Mouse (Mus musculus) stomach, embryonic 16.5 days (tissue): ENCODE results near the gene Astl. TPM values are rescaled to one million over a fixed set of nuclear protein-coding genes. Genes with fewer than 3 reads are reported as not detected.
"Not testable (repeated sequence)": the region's sequence is repeated elsewhere in the genome, so short reads cannot be mapped to it uniquely, and the experiment has no call there.

Experiments used
- ATAC-seq: fragments of 200-750 bp; cut with Nextera tagmentation; 2 replicates; pipeline ENCODE4 v1.8.0; 2017; ENCODE audit warnings: moderate number of reproducible peaks, moderate TSS enrichment; ENCODE audit not compliant: insufficient read depth, low FRiP score
- H3K27ac ChIP-seq: fragments of 300-500 bp; sonication (generic); 2 replicates; pipeline ENCODE4 v1.5.1; 2014; ENCODE audit warnings: low read length
- H3K27me3 ChIP-seq: fragments of 300-500 bp; sonication (generic); 2 replicates; pipeline ENCODE4 v1.6.1; 2014; ENCODE audit warnings: low read length, control low read depth, mixed read lengths; ENCODE audit not compliant: control insufficient read depth, insufficient read depth
- H3K36me3 ChIP-seq: fragments of 300-500 bp; sonication (generic); 2 replicates; pipeline ENCODE4 v1.6.1; 2014; ENCODE audit warnings: low read length; ENCODE audit not compliant: control insufficient read depth, insufficient read depth
- H3K4me1 ChIP-seq: fragments of 300-500 bp; sonication (generic); 2 replicates; pipeline ENCODE4 v1.6.1; 2014; ENCODE audit warnings: low read length, control low read depth, mixed read lengths; ENCODE audit not compliant: control insufficient read depth, insufficient read depth
- H3K4me2 ChIP-seq: fragments of 300-500 bp; sonication (generic); 2 replicates; pipeline ENCODE4 v1.6.1; 2014; ENCODE audit warnings: low read depth, low read length, mixed read lengths
- H3K4me3 ChIP-seq: fragments of 300-500 bp; sonication (generic); replicated peaks from 2 replicates; pipeline ENCODE4 v1.5.1; 2014; ENCODE audit warnings: mild to moderate bottlenecking, low read length
- H3K9ac ChIP-seq: fragments of 300-500 bp; sonication (generic); 2 replicates; pipeline ENCODE4 v1.6.1; 2014; ENCODE audit warnings: low read length
- H3K9me3 ChIP-seq: fragments of 300-500 bp; sonication (generic); replicated peaks from 2 replicates; pipeline ENCODE4 v1.6.1; 2016; ENCODE audit warnings: low read length, control low read depth; ENCODE audit not compliant: control insufficient read depth
- WGBS: fragments of 180-500 bp; shearing (Covaris S2); extraction: QIAGEN DNeasy Blood & Tissue Kit; methylation state at CpG from one replicate; pipeline ENCODE4 v1.1.7; 2014; 5-methylcytosine and 5-hydroxymethylcytosine counted together
- polyA plus RNA-seq: library from polyadenylated mRNA; unstranded; fragments of >200 nt; fragmentation: Nextera tagmentation; extraction: Ambion mirVana; gene quantifications from 2 replicates; pipeline ENCODE4 v1.2.1, GENCODE M21; 2015

Astl gene
- not detected in 2 replicates for polyA plus RNA-seq

GRCm38 (mm10) chr2:127338416-127338815 lies at the start of gene Astl:
Gene Astl (plus strand): TSS chr2:127338639.
- ATAC-seq, result no peak
- peaks cover 20% of the 10 kb centered on the region for H3K27me3 ChIP-seq
- H3K9me3 ChIP-seq, result no peaks in the 10 kb centered on the region
- 72% methylated on average over 4 of the region's 4 CpGs for WGBS
- H3K27ac ChIP-seq, result no peak within 1 kb of the TSS
- no peak within 1 kb of the TSS for H3K9ac ChIP-seq
- H3K4me1 ChIP-seq, result peaks cover 4% of the 10 kb centered on the region; the same call in 1 of the 2 replicates
- H3K36me3 ChIP-seq, result no peaks in the 10 kb centered on the region
- no peak within 1 kb of the TSS for H3K4me3 ChIP-seq
- H3K4me2 ChIP-seq, result 0 out of 2 replicates have a peak within 1 kb of the TSS, but pooled peaks have one; percentile 93

DNA sequence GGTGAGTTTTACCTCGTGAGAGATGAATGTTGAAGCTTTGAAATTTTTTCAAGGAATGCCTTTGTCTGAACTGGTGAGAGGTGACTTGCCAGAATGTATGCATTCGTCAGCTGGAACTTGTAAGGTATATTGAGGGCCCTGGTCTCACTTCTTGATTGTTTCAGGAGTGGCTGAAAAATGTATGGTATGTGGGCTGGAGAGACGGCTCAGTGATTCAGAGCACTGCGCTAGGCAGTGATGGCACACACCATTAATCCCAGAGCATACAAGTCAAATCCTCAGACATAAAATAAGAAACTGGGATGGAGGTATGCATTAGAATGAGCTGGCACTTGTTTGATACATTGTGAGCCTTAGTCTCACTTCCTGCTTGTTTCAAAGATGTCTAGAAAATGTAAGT lies 46.2 kb upstream of the Astl start:
- Histone ChIP-seq H3K4me1 (no peaks in the 10 kb centered on the region), H3K9me3 (no peaks in the 10 kb centered on the region), H3K27me3 (no peaks in the 10 kb centered on the region), H3K27ac (no peak overlapping the region), H3K4me2 (no peak overlapping the region), H3K4me3 (no peak overlapping the region), H3K36me3 (peaks cover 4% of the 10 kb centered on the region; the same call in 1 of the 2 replicates), H3K9ac (no peak overlapping the region)
- 62% methylated on average over 4 of the region's 4 CpGs for WGBS
- no peak for ATAC-seq

GRCm38 (mm10) chr2:127297001-127297805 lies 41.2 kb upstream of the Astl start:
- H3K4me1 ChIP-seq, result no peaks in the 10 kb centered on the region

GRCm38 (mm10) chr2:127298056-127298455 lies 40.4 kb upstream of the Astl start:
- no peak overlapping the region for H3K4me2 ChIP-seq
- 100% methylated on average over 1 of the region's 1 CpGs for WGBS
- H3K27ac ChIP-seq, result no peak overlapping the region
- peaks cover 17% of the 10 kb centered on the region; the same call in 1 of the 2 replicates for H3K36me3 ChIP-seq
- H3K9me3 ChIP-seq, result no peaks in the 10 kb centered on the region
- no peak overlapping the region for H3K9ac ChIP-seq
- H3K4me1 ChIP-seq, result no peaks in the 10 kb centered on the region
- ATAC-seq, result no peak
- no peaks in the 10 kb centered on the region for H3K27me3 ChIP-seq
- H3K4me3 ChIP-seq, result no peak overlapping the region

More at GRCm38 (mm10) chr2:127297001-127297805, 41.2 kb upstream of the Astl start:
- H3K9me3 ChIP-seq, result no peaks in the 10 kb centered on the region
- H3K4me2 ChIP-seq, result no peak overlapping the region
- WGBS, result 90% methylated on average over 7 of the region's 7 CpGs
- no peak for ATAC-seq
- no peaks in the 10 kb centered on the region for H3K27me3 ChIP-seq
- H3K36me3 ChIP-seq, result peaks cover 17% of the 10 kb centered on the region; the same call in 1 of the 2 replicates
- no peak overlapping the region for H3K9ac ChIP-seq
- H3K4me3 ChIP-seq, result no peak overlapping the region
- no peak overlapping the region for H3K27ac ChIP-seq

GRCm38 (mm10) chr2:127300701-127301100 lies 37.7 kb upstream of the Astl start:
- no peak for ATAC-seq
- Histone ChIP-seq H3K27ac (no peak overlapping the region), H3K36me3 (peaks cover 14% of the 10 kb centered on the region; the same call in 1 of the 2 replicates)

DNA sequence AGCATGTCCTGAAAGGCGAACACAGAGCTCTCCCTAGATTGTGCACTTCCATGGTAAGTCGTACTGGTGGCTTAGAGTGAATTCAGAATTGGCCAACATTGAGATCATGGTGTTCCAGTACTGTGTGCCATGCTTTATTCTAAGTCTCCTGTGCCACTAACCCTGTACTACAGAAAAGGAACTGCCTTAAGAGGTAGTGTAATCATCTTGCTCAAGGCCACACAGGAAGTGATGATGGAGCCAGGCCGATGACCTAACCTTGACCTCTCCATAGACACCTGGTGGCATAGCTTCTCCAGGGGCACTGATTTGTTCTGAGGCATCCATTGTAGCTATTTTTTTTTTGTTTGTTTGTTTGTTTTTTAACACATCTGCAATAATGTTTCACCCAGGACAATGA lies 36.6 kb upstream of the Astl start:
- Histone ChIP-seq H3K36me3 (peaks cover 14% of the 10 kb centered on the region; the same call in 1 of the 2 replicates), H3K9ac (no peak overlapping the region), H3K4me1 (no peaks in the 10 kb centered on the region), H3K27me3 (no peaks in the 10 kb centered on the region), H3K9me3 (no peaks in the 10 kb centered on the region), H3K4me2 (no peak overlapping the region), H3K27ac (no peak overlapping the region), H3K4me3 (no peak overlapping the region)
- ATAC-seq, result no peak
- WGBS, result 93% methylated on average over 3 of the region's 3 CpGs

More at GRCm38 (mm10) chr2:127300701-127301100, 37.7 kb upstream of the Astl start:
- no peak overlapping the region for H3K9ac ChIP-seq
- H3K9me3 ChIP-seq, result no peaks in the 10 kb centered on the region
- 69% methylated on average over 3 of the region's 3 CpGs for WGBS
- no peak overlapping the region for H3K4me3 ChIP-seq
- H3K27me3 ChIP-seq, result no peaks in the 10 kb centered on the region
- H3K4me2 ChIP-seq, result no peak overlapping the region
- H3K4me1 ChIP-seq, result no peaks in the 10 kb centered on the region

DNA sequence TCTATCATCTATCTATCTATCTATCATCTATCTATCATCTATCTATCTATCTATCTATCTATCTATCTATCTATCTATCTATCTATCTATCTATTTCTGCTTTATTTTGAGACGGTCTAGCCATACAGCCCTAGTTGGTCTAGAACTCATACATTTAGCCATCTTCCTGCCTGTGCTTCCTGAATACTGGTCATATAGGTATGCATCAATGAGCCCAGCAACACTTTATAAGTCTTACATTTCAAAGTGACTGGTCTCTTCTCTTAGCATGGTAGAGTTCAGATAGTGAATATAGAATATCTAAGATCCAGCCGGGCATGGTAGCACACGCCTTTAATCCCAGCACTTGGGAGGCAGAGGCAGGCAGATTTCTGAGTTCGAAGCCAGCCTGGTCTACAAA lies 34.2 kb upstream of the Astl start:
- not testable (repeated sequence) for H3K4me1 ChIP-seq, H3K27ac ChIP-seq, H3K9ac ChIP-seq, H3K4me2 ChIP-seq, H3K4me3 ChIP-seq, H3K36me3 ChIP-seq, H3K9me3 ChIP-seq, ATAC-seq, H3K27me3 ChIP-seq
- 86% methylated on average over 4 of the region's 4 CpGs for WGBS

DNA sequence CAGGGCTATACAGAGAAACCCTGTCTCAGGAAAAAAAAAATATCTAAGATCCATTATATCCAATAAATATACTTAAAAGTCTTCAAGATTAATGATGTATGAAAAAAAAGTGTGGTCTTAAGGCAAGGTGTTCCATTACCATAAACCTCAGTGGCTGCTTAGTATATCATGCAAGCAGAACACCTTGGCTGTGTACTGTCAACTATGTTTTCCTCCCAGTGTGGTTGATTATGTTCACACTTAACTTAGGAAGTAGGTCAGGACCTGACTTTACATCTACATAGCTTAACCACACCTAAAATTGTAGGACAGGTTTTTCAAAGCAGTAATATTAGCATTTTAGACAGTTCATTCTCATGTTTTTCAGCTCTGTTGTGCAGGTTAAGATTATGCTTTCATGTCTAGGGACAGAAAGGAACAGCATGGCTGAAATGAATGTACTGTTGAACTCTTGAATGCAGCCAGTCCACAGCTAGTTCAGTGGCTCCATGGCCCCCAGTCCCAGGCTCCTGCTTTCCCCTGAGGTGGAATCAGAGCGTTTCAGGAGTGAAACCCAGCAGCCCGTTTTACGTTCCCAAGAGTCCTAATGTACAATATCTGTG lies 33.7 kb upstream of the Astl start:
- H3K9ac ChIP-seq, result no peak overlapping the region
- 81% methylated on average over 3 of the region's 3 CpGs for WGBS

DNA sequence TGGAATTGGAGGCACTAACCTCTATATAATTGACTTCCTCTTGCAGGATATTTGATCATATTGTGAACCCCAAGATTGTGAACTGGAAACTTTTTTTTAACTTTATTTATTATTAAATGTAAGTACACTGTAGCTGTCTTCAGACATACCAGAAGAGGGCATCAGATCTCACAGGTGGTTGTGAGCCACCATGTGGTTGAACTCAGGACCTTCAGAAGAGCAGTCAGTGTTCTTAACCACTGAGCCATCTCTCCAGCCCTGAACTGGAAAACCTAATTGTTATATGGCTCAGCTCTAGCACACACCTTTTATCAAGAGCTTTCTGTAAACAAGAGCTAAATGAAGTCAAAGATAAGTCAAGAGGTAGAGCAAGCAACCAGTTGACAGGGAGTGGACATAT lies 32.3 kb upstream of the Astl start:
- Histone ChIP-seq H3K36me3 (no peaks in the 10 kb centered on the region), H3K27ac (no peak overlapping the region), H3K4me2 (no peak overlapping the region), H3K9ac (no peak overlapping the region), H3K9me3 (no peaks in the 10 kb centered on the region), H3K4me1 (no peaks in the 10 kb centered on the region), H3K27me3 (no peaks in the 10 kb centered on the region), H3K4me3 (no peak overlapping the region)
- ATAC-seq, result no peak

More for the DNA sequence above, 33.7 kb upstream of the Astl start:
- no peaks in the 10 kb centered on the region for H3K9me3 ChIP-seq
- H3K27ac ChIP-seq, result no peak overlapping the region
- H3K27me3 ChIP-seq, result no peaks in the 10 kb centered on the region
- no peak overlapping the region for H3K4me2 ChIP-seq
- H3K4me3 ChIP-seq, result no peak overlapping the region
- H3K4me1 ChIP-seq, result no peaks in the 10 kb centered on the region
- H3K36me3 ChIP-seq, result 0 out of 2 replicates have a peak, but pooled peaks cover 6% of the 10 kb centered on the region
- ATAC-seq, result no peak
